Mouse (Mus musculus) C2C12 (cell line): Measurements from ENCODE around the gene Rpl41.

Experiments
- CEBPB ChIP-seq: IDR thresholded peaks from one replicate; pipeline ENCODE4 v1.6.1; 2011; ENCODE audit warnings: low read depth, mild to moderate bottlenecking, control low read depth, moderate library complexity
- CTCF ChIP-seq: IDR thresholded peaks from one replicate; pipeline ENCODE4 v1.5.1; 2011; ENCODE audit not compliant: control insufficient read depth, insufficient read depth, insufficient read length
- FOSL1 ChIP-seq: IDR thresholded peaks from one replicate; pipeline ENCODE4 v1.8.0; 2011; ENCODE audit warnings: mild to moderate bottlenecking, low read length; ENCODE audit not compliant: poor library complexity, insufficient read depth, severe bottlenecking
- MAX ChIP-seq: IDR thresholded peaks from one replicate; pipeline ENCODE4 v1.6.1; 2011; ENCODE audit warnings: mild to moderate bottlenecking, control low read depth
- MYOD1 ChIP-seq: IDR thresholded peaks from one replicate; pipeline ENCODE4 v1.6.1; 2011; ENCODE audit warnings: low read depth; ENCODE audit not compliant: control insufficient read depth, insufficient read length

DNA sequence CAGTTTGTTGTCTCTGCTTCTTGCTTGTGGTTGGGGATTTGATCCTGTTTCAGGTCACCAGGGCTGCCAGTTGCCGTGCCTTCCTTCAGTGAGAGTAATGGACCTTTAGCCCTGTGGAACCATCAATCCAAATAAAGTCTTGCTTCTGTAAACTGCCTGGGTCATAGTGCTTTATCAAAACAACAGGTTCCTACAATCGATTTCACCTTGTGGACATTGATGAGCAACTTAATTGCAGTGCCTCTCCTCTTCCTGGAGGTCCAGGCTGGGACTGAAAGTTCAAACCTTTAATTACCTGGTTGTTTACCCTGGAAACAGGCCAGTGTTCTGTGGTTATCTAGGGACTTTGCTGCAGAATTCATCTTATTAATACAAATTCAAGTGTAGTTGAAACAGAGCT lies 49.4 kb upstream of the Rpl41 start:
- TF ChIP-seq CTCF: no peak
- no peak for TF ChIP-seq MAX
- TF ChIP-seq FOSL1: no peak
- TF ChIP-seq MYOD1: no peak
- TF ChIP-seq CEBPB: no peak
